Mouse (Mus musculus) midbrain, embryonic 15.5 days (tissue): ENCODE data around the gene Pkn2. TPM values are rescaled to one million over a fixed set of nuclear protein-coding genes. Genes with fewer than 3 reads are reported as not detected.
A peak's percentile ranks its signal among the peaks of the same experiment; 100 is the strongest.

Experiments
- ATAC-seq: fragments of 200-750 bp; cut with Nextera tagmentation; replicated peaks from 2 replicates; pipeline ENCODE4 v1.8.0; 2017; ENCODE audit warnings: moderate TSS enrichment
- H3K27ac ChIP-seq: fragments of 300-500 bp; sonication (generic); 2 replicates; pipeline ENCODE4 v1.5.1; 2015; ENCODE audit warnings: mild to moderate bottlenecking, inconsistent platforms
- H3K27me3 ChIP-seq: fragments of 300-500 bp; sonication (generic); replicated peaks from 2 replicates; pipeline ENCODE4 v1.6.1; 2015; ENCODE audit warnings: inconsistent platforms
- H3K36me3 ChIP-seq: fragments of 300-500 bp; sonication (generic); replicated peaks from 2 replicates; pipeline ENCODE4 v1.6.1; 2015; ENCODE audit warnings: inconsistent platforms
- H3K4me1 ChIP-seq: fragments of 300-500 bp; sonication (generic); 2 replicates; pipeline ENCODE4 v1.6.1; 2015; ENCODE audit warnings: inconsistent platforms
- H3K4me2 ChIP-seq: fragments of 300-500 bp; sonication (generic); 2 replicates; pipeline ENCODE4 v1.6.1; 2015; ENCODE audit warnings: inconsistent platforms, mild to moderate bottlenecking, moderate library complexity
- H3K4me3 ChIP-seq: fragments of 300-500 bp; sonication (generic); 2 replicates; pipeline ENCODE4 v1.5.1; 2015; ENCODE audit warnings: mild to moderate bottlenecking, inconsistent platforms
- H3K9ac ChIP-seq: fragments of 300-500 bp; sonication (generic); 2 replicates; pipeline ENCODE4 v1.6.1; 2015; ENCODE audit warnings: mild to moderate bottlenecking, inconsistent platforms
- H3K9me3 ChIP-seq: fragments of 300-500 bp; sonication (generic); 2 replicates; pipeline ENCODE4 v1.6.1; 2016; ENCODE audit warnings: inconsistent platforms
- WGBS: fragments of 180-500 bp; shearing (Covaris S2); methylation state at CpG from one replicate; pipeline ENCODE4 v1.1.7; 2015; ENCODE audit warnings: mixed read lengths; 5-methylcytosine and 5-hydroxymethylcytosine counted together
- polyA plus RNA-seq: library from polyadenylated mRNA; unstranded; fragments of >200 nt; fragmentation: Nextera tagmentation; extraction: Ambion mirVana; gene quantifications from 2 replicates; pipeline ENCODE4 v1.2.1, GENCODE M21; 2015

The Pkn2 gene
- polyA plus RNA-seq, 1 experiment from 2014 or later: 23.0 TPM

GRCm38 (mm10) chr3:142884594-142884993 lies 2.8 kb upstream of the Pkn2 start:
- no peak overlapping the region for H3K4me2 ChIP-seq
- H3K27me3 ChIP-seq: no peaks in the 10 kb centered on the region
- no peaks in the 10 kb centered on the region for H3K36me3 ChIP-seq
- no peak overlapping the region for H3K4me3 ChIP-seq
- H3K9ac ChIP-seq: no peak overlapping the region
- no peak for ATAC-seq
- peaks cover 12% of the 10 kb centered on the region for H3K4me1 ChIP-seq
- no peak overlapping the region for H3K27ac ChIP-seq
- no peaks in the 10 kb centered on the region for H3K9me3 ChIP-seq

DNA sequence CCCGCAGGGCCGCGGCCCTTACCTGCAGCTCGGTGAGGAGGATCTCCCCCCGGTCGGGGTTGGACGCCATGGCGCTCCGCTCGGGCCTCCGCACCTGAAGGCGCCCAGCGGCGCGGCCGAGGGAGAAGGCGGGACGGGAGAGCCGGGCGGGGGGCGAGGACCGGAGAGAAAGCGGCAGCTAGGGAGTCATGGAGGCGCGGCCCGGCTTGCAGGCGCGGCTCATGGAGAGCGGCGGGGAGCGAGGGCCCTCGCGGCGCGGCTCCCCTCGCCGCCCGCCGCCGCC lies 274 bp downstream of the Pkn2 start:
- peak overlapping the region; percentile 68 for H3K4me2 ChIP-seq
- ATAC-seq: no peak

DNA sequence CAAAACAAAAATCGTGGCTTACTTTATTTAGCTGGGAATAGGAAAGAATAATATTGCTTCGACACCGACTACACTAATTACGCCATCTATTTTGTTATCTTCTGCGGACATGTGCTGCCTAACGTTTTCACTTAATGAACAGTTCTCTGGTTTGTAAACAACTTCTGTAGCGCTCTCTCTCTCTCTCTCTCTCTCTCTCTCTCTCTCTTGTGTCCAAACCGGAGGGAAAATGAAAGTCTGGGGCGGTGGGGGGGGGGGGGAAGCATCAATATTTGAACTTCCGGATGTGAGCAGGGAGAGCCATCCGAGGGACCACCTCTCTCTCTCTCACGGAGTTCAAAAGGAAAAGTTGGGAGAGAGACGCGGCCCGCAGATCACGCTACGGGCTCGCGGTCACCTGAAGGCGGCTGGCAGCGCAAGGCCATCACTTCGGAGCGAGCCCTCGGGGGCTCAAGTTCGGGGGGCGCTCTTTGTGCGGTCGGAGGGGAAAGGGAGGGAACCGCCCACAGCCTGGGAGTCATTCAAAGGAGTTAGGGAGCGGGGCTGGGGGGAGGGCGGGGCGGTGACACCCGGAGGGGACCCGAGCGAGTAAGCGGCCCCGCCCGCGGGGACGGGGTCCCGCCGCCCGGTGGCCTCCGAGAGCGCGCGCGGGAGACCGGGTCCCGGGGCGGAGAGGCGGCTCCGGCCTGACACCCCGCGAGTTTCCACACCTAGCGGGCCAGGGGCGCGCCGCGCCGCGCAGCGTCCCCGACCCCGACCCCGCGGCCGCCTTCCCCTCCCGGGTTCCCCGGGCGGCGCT lies 815 bp downstream of the Pkn2 start:
- Histone ChIP-seq H3K9me3 (no peaks in the 10 kb centered on the region), H3K4me2 (peak overlapping the region; percentile 68), H3K9ac (peak overlapping the region; percentile 95), H3K36me3 (no peaks in the 10 kb centered on the region), H3K27me3 (no peaks in the 10 kb centered on the region), H3K4me3 (peak overlapping the region; percentile 100), H3K27ac (peak overlapping the region; percentile 95), H3K4me1 (peaks cover 15% of the 10 kb centered on the region)
- under 1% methylated on average over 53 of the region's 72 CpGs for WGBS
- ATAC-seq: no peak

More for the DNA sequence above, 274 bp downstream of the Pkn2 start:
- Histone ChIP-seq H3K27me3 (no peaks in the 10 kb centered on the region), H3K9ac (peak overlapping the region; percentile 95), H3K36me3 (no peaks in the 10 kb centered on the region), H3K4me3 (peak overlapping the region; percentile 100), H3K27ac (peak overlapping the region; percentile 95), H3K4me1 (peaks cover 15% of the 10 kb centered on the region), H3K9me3 (no peaks in the 10 kb centered on the region)
- under 1% methylated on average over 34 of the region's 40 CpGs for WGBS

DNA sequence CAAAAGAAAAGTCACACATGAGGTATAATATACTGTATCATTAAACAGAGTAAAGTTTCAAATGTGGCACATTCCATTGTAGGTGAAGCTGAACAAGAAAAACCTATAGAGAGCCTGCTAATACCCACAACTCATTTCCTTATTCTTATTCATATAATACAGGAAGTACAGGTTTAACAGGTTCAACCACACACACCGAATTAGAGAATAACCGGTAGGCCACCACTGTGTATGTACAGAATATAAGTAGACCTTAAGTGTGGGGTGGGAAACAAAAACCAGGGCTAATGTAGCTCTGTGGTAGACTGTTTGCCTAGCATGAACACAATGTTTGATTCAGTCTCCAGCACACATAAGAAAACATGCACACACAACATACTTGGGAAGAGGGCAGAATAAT lies 18.6 kb downstream of the Pkn2 start:
- no peak for ATAC-seq
- H3K4me2 ChIP-seq: no peak overlapping the region
- WGBS: 95% methylated on average over 2 of the region's 2 CpGs

GRCm38 (mm10) chr3:142856832-142857231 lies 25.0 kb downstream of the Pkn2 start:
- Histone ChIP-seq H3K27me3 (no peaks in the 10 kb centered on the region), H3K9me3 (no peaks in the 10 kb centered on the region), H3K36me3 (no peaks in the 10 kb centered on the region), H3K4me2 (no peak overlapping the region), H3K4me3 (no peak overlapping the region), H3K4me1 (no peaks in the 10 kb centered on the region), H3K27ac (no peak overlapping the region), H3K9ac (no peak overlapping the region)
- no peak for ATAC-seq
- 76% methylated on average over 3 of the region's 3 CpGs for WGBS

More for the DNA sequence above, 18.6 kb downstream of the Pkn2 start:
- Histone ChIP-seq H3K4me1 (no peaks in the 10 kb centered on the region), H3K4me3 (no peak overlapping the region), H3K9ac (no peak overlapping the region), H3K27ac (no peak overlapping the region), H3K27me3 (no peaks in the 10 kb centered on the region), H3K9me3 (no peaks in the 10 kb centered on the region), H3K36me3 (no peaks in the 10 kb centered on the region)

DNA sequence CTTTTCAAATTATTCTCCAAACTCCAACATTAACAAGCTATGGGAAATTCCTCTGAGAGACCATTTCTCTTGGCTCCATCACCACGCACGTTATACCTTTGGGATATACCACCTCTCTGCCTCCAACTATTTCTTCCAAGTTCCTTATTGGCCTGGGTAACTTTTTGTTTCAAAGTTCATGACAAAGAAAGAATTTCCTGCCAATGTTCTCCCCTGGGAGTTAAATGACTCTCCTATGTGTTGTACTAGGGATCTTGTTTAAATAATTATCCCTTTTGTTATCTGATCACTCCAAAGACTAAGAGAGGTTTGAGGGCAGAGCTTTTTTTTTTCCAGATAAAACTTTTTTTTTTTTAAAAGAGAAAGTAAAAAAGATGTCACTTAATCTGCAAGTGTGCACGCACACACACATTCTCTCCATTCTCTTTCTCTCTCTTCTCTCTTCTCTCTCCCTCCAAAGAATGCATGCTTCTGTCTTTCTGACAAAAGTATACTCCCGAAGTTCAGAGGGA lies 25.8 kb downstream of the Pkn2 start:
- 78% methylated on average over 4 of the region's 4 CpGs for WGBS
- no peak overlapping the region for H3K9ac ChIP-seq
- H3K4me2 ChIP-seq: no peak overlapping the region
- H3K27ac ChIP-seq: no peak overlapping the region
- H3K36me3 ChIP-seq: no peaks in the 10 kb centered on the region
- H3K9me3 ChIP-seq: no peaks in the 10 kb centered on the region
- no peaks in the 10 kb centered on the region for H3K4me1 ChIP-seq
- no peak overlapping the region for H3K4me3 ChIP-seq
- no peaks in the 10 kb centered on the region for H3K27me3 ChIP-seq
- no peak for ATAC-seq

DNA sequence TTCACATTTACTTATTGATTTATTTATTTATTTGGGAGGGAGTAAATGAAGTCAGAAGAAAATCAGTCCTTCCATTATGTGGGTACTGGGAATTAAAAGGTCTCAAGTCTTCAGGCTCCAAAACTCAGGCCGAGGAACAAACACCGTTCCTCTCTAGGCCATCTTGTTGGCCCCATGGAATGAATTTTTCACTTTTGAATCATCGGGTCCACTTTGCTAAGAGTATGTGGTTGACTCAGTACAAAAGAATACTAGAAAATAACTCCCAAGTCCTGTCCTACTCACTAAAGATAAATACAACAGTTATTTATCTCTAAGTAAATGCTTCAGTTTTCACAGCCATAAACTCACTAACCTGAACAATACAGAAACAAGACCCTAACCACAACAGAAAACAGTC lies 28.9 kb downstream of the Pkn2 start:
- Histone ChIP-seq H3K9me3 (no peaks in the 10 kb centered on the region), H3K36me3 (no peaks in the 10 kb centered on the region), H3K4me3 (no peak overlapping the region), H3K9ac (no peak overlapping the region), H3K27ac (no peak overlapping the region), H3K4me1 (no peaks in the 10 kb centered on the region), H3K27me3 (no peaks in the 10 kb centered on the region), H3K4me2 (no peak overlapping the region)
- no peak for ATAC-seq
- 90% methylated on average over 3 of the region's 3 CpGs for WGBS

DNA sequence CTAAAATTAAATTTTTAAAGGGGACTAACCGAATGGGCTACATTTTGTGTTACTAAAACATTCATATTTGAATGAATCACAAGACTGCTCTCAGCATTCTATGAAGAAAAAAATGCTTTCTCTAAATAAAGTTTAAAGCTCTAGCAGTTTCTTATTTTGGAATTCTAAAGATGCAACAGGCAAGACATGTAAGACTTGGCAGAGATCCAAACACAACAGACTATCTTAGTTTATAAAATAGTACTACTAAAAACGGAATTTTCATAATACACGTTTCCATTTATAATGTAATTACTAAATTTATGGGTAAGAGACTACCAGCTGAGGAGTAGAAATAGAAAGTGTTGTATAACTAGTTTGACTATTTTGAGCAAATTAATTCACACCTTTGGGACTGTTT lies 30.2 kb downstream of the Pkn2 start:
- H3K9me3 ChIP-seq: no peaks in the 10 kb centered on the region
- H3K36me3 ChIP-seq: no peaks in the 10 kb centered on the region
- no peak overlapping the region for H3K27ac ChIP-seq
- WGBS: 88% methylated on average over 3 of the region's 3 CpGs
- no peak overlapping the region for H3K4me3 ChIP-seq
- H3K4me1 ChIP-seq: no peaks in the 10 kb centered on the region
- ATAC-seq: no peak
- no peak overlapping the region for H3K9ac ChIP-seq
- H3K27me3 ChIP-seq: no peaks in the 10 kb centered on the region
- H3K4me2 ChIP-seq: no peak overlapping the region

- no peak overlapping the region for H3K27ac ChIP-seq
- H3K27me3 ChIP-seq: no peaks in the 10 kb centered on the region
- no peak overlapping the region for H3K9ac ChIP-seq
- H3K4me2 ChIP-seq: no peak overlapping the region
- no peak for ATAC-seq
- H3K4me1 ChIP-seq: no peaks in the 10 kb centered on the region
- no peak overlapping the region for H3K4me3 ChIP-seq
- H3K36me3 ChIP-seq: no peaks in the 10 kb centered on the region
- H3K9me3 ChIP-seq: no peaks in the 10 kb centered on the region
- WGBS: 35% methylated on average over 4 of the region's 4 CpGs
These were observed 41.8 kb downstream of the Pkn2 start for GRCm38 (mm10) chr3:142839961-142840360.

GRCm38 (mm10) chr3:142834761-142835160 lies 47.0 kb downstream of the Pkn2 start:
- Histone ChIP-seq H3K27ac (no peak overlapping the region), H3K27me3 (no peaks in the 10 kb centered on the region), H3K4me3 (no peak overlapping the region), H3K4me1 (no peaks in the 10 kb centered on the region), H3K4me2 (no peak overlapping the region), H3K36me3 (no peaks in the 10 kb centered on the region), H3K9ac (no peak overlapping the region), H3K9me3 (no peaks in the 10 kb centered on the region)
- no peak for ATAC-seq
- WGBS: 93% methylated on average over 4 of the region's 4 CpGs

DNA sequence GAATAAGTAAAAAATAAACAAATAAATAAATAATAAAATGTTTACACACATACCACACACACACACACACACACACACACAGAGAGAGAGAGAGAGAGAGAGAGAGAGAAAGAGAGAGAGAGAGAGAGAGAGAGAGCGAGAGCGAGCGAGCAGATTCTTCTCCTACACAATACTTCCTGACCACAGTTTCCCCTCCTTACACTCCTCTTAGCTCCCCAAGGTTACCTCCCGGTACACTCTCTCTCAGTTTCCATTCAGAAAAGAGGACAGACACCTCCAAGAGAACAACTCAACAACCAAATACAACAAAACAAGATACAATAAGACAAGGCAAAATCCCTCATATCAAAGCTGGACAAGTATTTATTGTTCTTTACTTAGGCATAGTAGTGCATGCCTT lies 47.8 kb downstream of the Pkn2 start:
- whole genome bisulfite sequencing: 80% methylated on average over 4 of the region's 4 CpGs
- H3K9ac ChIP-seq: no peak overlapping the region
- no peaks in the 10 kb centered on the region for H3K36me3 ChIP-seq
- no peak overlapping the region for H3K27ac ChIP-seq
- H3K9me3 ChIP-seq: no peaks in the 10 kb centered on the region
- no peaks in the 10 kb centered on the region for H3K27me3 ChIP-seq
- no peak for ATAC-seq
- no peak overlapping the region for H3K4me2 ChIP-seq
- no peak overlapping the region for H3K4me3 ChIP-seq
- H3K4me1 ChIP-seq: no peaks in the 10 kb centered on the region

- H3K36me3 ChIP-seq: peaks cover 8% of the 10 kb centered on the region; the same call in 1 of the 2 replicates
- H3K4me2 ChIP-seq: no peak overlapping the region
- ATAC-seq: no peak
- H3K4me1 ChIP-seq: no peaks in the 10 kb centered on the region
- 89% methylated on average over 3 of the region's 3 CpGs for WGBS
- no peaks in the 10 kb centered on the region for H3K9me3 ChIP-seq
- H3K4me3 ChIP-seq: no peak overlapping the region
- H3K27me3 ChIP-seq: no peaks in the 10 kb centered on the region
- H3K27ac ChIP-seq: no peak overlapping the region
- H3K9ac ChIP-seq: no peak overlapping the region
These were observed 48.9 kb downstream of the Pkn2 start for GRCm38 (mm10) chr3:142832910-142833309.

GRCm38 (mm10) chr3:142826449-142827146 lies 55.2 kb downstream of the Pkn2 start:
- Histone ChIP-seq H3K27me3 (no peaks in the 10 kb centered on the region), H3K9ac (no peak overlapping the region), H3K9me3 (no peaks in the 10 kb centered on the region), H3K4me2 (no peak overlapping the region), H3K4me1 (no peaks in the 10 kb centered on the region), H3K27ac (no peak overlapping the region), H3K36me3 (peaks cover 9% of the 10 kb centered on the region; the same call in 1 of the 2 replicates), H3K4me3 (no peak overlapping the region)
- no peak for ATAC-seq
- WGBS: 86% methylated on average over 4 of the region's 4 CpGs
